Mouse (Mus musculus): ENCODE measurements around the gene Hist1h2bf.
"Not testable (repeated sequence)": the region's sequence is repeated elsewhere in the genome, so short reads cannot be mapped to it uniquely, and the experiment has no call there.

Hist1h2bf gene

GRCm38 (mm10) chr13:23543965-23544786 is 29.8 kb downstream of the Hist1h2bf start, which contains the start of gene Hist1h3f:
TSS of gene Hist1h3f (plus strand) at chr13:23544052.
- DNase-seq (ENCODE audit: inconsistent ontology term) = peak; percentile 95

GRCm38 (mm10) chr13:23542999-23543607 is 30.9 kb downstream of the Hist1h2bf start, which contains the start of gene Hist1h2bh:
TSS of gene Hist1h2bh (minus strand) at chr13:23543392.
- DNase-seq (ENCODE audit: inconsistent ontology term) = peak; percentile 94

GRCm38 (mm10) chr13:23542225-23542980 is 31.6 kb downstream of the Hist1h2bf start:
- DNase-seq (ENCODE audit: inconsistent ontology term) = not testable (repeated sequence)

GRCm38 (mm10) chr13:23541497-23541896 is 32.5 kb downstream of the Hist1h2bf start:
- DNase-seq (ENCODE audit: inconsistent ontology term) = no peak

GRCm38 (mm10) chr13:23539821-23540220 is 34.2 kb downstream of the Hist1h2bf start:
- not testable (repeated sequence) for DNase-seq (ENCODE audit: inconsistent ontology term)

GRCm38 (mm10) chr13:23538249-23538648 is 35.7 kb downstream of the Hist1h2bf start:
- DNase-seq (ENCODE audit: inconsistent ontology term) = no peak

- no peak for DNase-seq (ENCODE audit: inconsistent ontology term)
Observed at GRCm38 (mm10) chr13:23537006-23537710, 36.8 kb downstream of the Hist1h2bf start.

- DNase-seq (ENCODE audit: inconsistent ontology term) = no peak
Observed at GRCm38 (mm10) chr13:23536076-23536822, 37.7 kb downstream of the Hist1h2bf start.

GRCm38 (mm10) chr13:23535137-23536075 is 38.6 kb downstream of the Hist1h2bf start, which contains the start of gene Hist1h3g:
TSS of gene Hist1h3g (plus strand) at chr13:23535422.
- DNase-seq (ENCODE audit: inconsistent ontology term) = peak; percentile 94

- peak; percentile 29 for DNase-seq (ENCODE audit: inconsistent ontology term)
Observed at GRCm38 (mm10) chr13:23534368-23535131, 39.4 kb downstream of the Hist1h2bf start.

- DNase-seq (ENCODE audit: inconsistent ontology term) = peak; percentile 84
Observed at GRCm38 (mm10) chr13:23533560-23534367, 40.2 kb downstream of the Hist1h2bf start, which contains the start of gene Hist1h2af. TSS of gene Hist1h2af (plus strand) at chr13:23533906.

- DNase-seq (ENCODE audit: inconsistent ontology term) = no peak
Observed at GRCm38 (mm10) chr13:23532262-23533075, 41.5 kb downstream of the Hist1h2bf start.

- peak; percentile 97 for DNase-seq (ENCODE audit: inconsistent ontology term)
Observed at GRCm38 (mm10) chr13:23530901-23531875, 42.8 kb downstream of the Hist1h2bf start, which contains the start of gene Hist1h4h. TSS of gene Hist1h4h (plus strand) at chr13:23531050.

- peak; percentile 82 for DNase-seq (ENCODE audit: inconsistent ontology term)
Observed at GRCm38 (mm10) chr13:23530181-23530900, 43.7 kb downstream of the Hist1h2bf start.

All from Muller cell, postnatal 12 days (primary cell).